Mouse (Mus musculus) MEL (cell line): ENCODE measurements around the gene St6gal1. TPM values are rescaled to one million over a fixed set of nuclear protein-coding genes. Genes with fewer than 3 reads are reported as not detected.

Experiments
- DNase-seq: peaks from one replicate; pipeline ENCODE4 v3.0.0; 2011; ENCODE audit warnings: low read depth, low spot score
- H3K27ac ChIP-seq: 2 replicates; pipeline ENCODE4 v1.5.1; 2012; ENCODE audit warnings: low read depth, mild to moderate bottlenecking, control low read depth, low read length, moderate library complexity; ENCODE audit not compliant: control insufficient read depth
- H3K27me3 ChIP-seq, 2 experiments: fragments of 150-350 bp in 1 of 2; sonication (generic) in 1 of 2; 2 replicates each; pipeline ENCODE4 v1.6.1; 2012; ENCODE audit warnings: low read length in 2 of 2, mild to moderate bottlenecking in 2 of 2, improper control_type of control experiment in 1 of 2, moderate library complexity in 1 of 2; ENCODE audit not compliant: insufficient read depth in 2 of 2, control insufficient read depth in 1 of 2
- H3K36me3 ChIP-seq, 2 experiments: 2 replicates each; pipeline ENCODE4 v1.6.1; 2012 to 2014; ENCODE audit warnings: low read length in 2 of 2, improper control_type of control experiment in 1 of 2, inconsistent platforms in 1 of 2, mild to moderate bottlenecking in 1 of 2; ENCODE audit not compliant: insufficient read depth in 2 of 2, control insufficient read depth in 1 of 2
- H3K4me1 ChIP-seq, 2 experiments: fragments of 150-350 bp in 1 of 2; sonication (generic) in 1 of 2; 2 replicates each; pipeline ENCODE4 v1.6.1; 2012; ENCODE audit warnings: low read length in 2 of 2, improper control_type of control experiment in 1 of 2, mild to moderate bottlenecking in 1 of 2; ENCODE audit not compliant: insufficient read depth in 2 of 2, control insufficient read depth in 1 of 2
- H3K4me3 ChIP-seq, 2 experiments: fragments of 150-350 bp in 1 of 2; sonication (generic) in 1 of 2; 2 replicates each; pipeline ENCODE4 v1.5.1; 2012; ENCODE audit warnings: low read depth in 2 of 2, low read length in 2 of 2, mild to moderate bottlenecking in 2 of 2, moderate library complexity in 2 of 2, control low read depth in 1 of 2, improper control_type of control experiment in 1 of 2; ENCODE audit not compliant: control insufficient read depth in 1 of 2, insufficient read depth in 1 of 2
- H3K79me2 ChIP-seq: 2 replicates; pipeline ENCODE4 v1.6.1; 2012; ENCODE audit warnings: mild to moderate bottlenecking, low read length, moderate library complexity; ENCODE audit not compliant: control insufficient read depth, poor library complexity, insufficient read depth
- H3K9ac ChIP-seq: 2 replicates; pipeline ENCODE4 v1.6.1; 2012; ENCODE audit warnings: low read depth, mild to moderate bottlenecking, control low read depth, low read length, moderate library complexity; ENCODE audit not compliant: control insufficient read depth, poor library complexity, severe bottlenecking
- H3K9me3 ChIP-seq: fragments of 150-350 bp; sonication (generic); replicated peaks from 2 replicates; pipeline ENCODE4 v1.6.1; 2012; ENCODE audit warnings: mild to moderate bottlenecking, low read length, improper control_type of control experiment, moderate library complexity; ENCODE audit not compliant: insufficient read depth
- CTCF ChIP-seq, 3 experiments: IDR thresholded peaks in 2 of 3; conservative IDR thresholded peaks in 1 of 3; 2 replicates each; pipeline ENCODE4 v1.5.1; 2011 to 2012; ENCODE audit warnings: low read length in 3 of 3, low read depth in 2 of 3, mild to moderate bottlenecking in 2 of 3, improper control_type of control experiment in 1 of 3, inconsistent platforms in 1 of 3, mixed read lengths in 1 of 3, moderate library complexity in 1 of 3; ENCODE audit not compliant: control insufficient read depth in 1 of 3, insufficient read depth in 1 of 3, poor library complexity in 1 of 3, severe bottlenecking in 1 of 3
- EP300 ChIP-seq, 2 experiments: IDR thresholded peaks; 2 replicates each; pipeline ENCODE4 v1.6.1; 2011; ENCODE audit warnings: improper control_type of control experiment in 2 of 2, low read length in 2 of 2, low read depth in 1 of 2, mild to moderate bottlenecking in 1 of 2
- ETS1 ChIP-seq: IDR thresholded peaks from 2 replicates; pipeline ENCODE4 v1.6.1; 2012; ENCODE audit warnings: low read depth, mild to moderate bottlenecking, inconsistent platforms, low read length, improper control_type of control experiment, moderate library complexity
- GATA1 ChIP-seq: IDR thresholded peaks from 2 replicates; pipeline ENCODE4 v1.6.1; 2011; ENCODE audit warnings: low read depth, low read length, improper control_type of control experiment
- HCFC1 ChIP-seq: IDR thresholded peaks from 2 replicates; pipeline ENCODE4 v1.6.1; 2012; ENCODE audit warnings: low read depth, mild to moderate bottlenecking, inconsistent platforms, low read length, improper control_type of control experiment, moderate library complexity
- JUND ChIP-seq: IDR thresholded peaks from 2 replicates; pipeline ENCODE4 v1.6.1; 2011; ENCODE audit warnings: low read depth, mild to moderate bottlenecking, improper control_type of control experiment, low read length
- MAFK ChIP-seq: IDR thresholded peaks from 2 replicates; pipeline ENCODE4 v1.6.1; 2011; ENCODE audit warnings: low read depth, mild to moderate bottlenecking, low read length, improper control_type of control experiment, borderline replicate concordance
- MAZ ChIP-seq: IDR thresholded peaks from 2 replicates; pipeline ENCODE4 v1.6.1; 2012; ENCODE audit warnings: low read depth, mild to moderate bottlenecking, inconsistent platforms, low read length, improper control_type of control experiment
- MXI1 ChIP-seq: IDR thresholded peaks from 2 replicates; pipeline ENCODE4 v1.6.1; 2011; ENCODE audit warnings: mild to moderate bottlenecking, low read depth, low read length, improper control_type of control experiment
- MYC ChIP-seq: IDR thresholded peaks from 2 replicates; pipeline ENCODE4 v1.6.1; 2011; ENCODE audit warnings: low read depth, mild to moderate bottlenecking, low read length, improper control_type of control experiment, moderate library complexity
- NELFE ChIP-seq: IDR thresholded peaks from 2 replicates; pipeline ENCODE4 v1.6.1; 2011; ENCODE audit warnings: low read depth, low read length, improper control_type of control experiment
- NRF1 ChIP-seq: IDR thresholded peaks from 2 replicates; pipeline ENCODE4 v1.6.1; 2014; ENCODE audit warnings: low read depth, mild to moderate bottlenecking, inconsistent platforms, low read length, improper control_type of control experiment, moderate library complexity; ENCODE audit not compliant: poor library complexity, insufficient read depth, severe bottlenecking
- RAD21 ChIP-seq: IDR thresholded peaks from 2 replicates; pipeline ENCODE4 v1.6.1; 2011; ENCODE audit warnings: mild to moderate bottlenecking, low read depth, low read length, improper control_type of control experiment
- SIN3A ChIP-seq: IDR thresholded peaks from 2 replicates; pipeline ENCODE4 v1.6.1; 2012; ENCODE audit warnings: low read length, improper control_type of control experiment, inconsistent platforms
- SMC3 ChIP-seq: IDR thresholded peaks from 2 replicates; pipeline ENCODE4 v1.6.1; 2011; ENCODE audit warnings: low read depth, low read length, improper control_type of control experiment
- TAL1 ChIP-seq: IDR thresholded peaks from 2 replicates; pipeline ENCODE4 v1.6.1; 2012; ENCODE audit warnings: mild to moderate bottlenecking, inconsistent platforms, low read length, moderate library complexity, mixed read lengths
- TCF12 ChIP-seq: IDR thresholded peaks from 2 replicates; pipeline ENCODE4 v1.6.1; 2014; ENCODE audit warnings: low read depth, mild to moderate bottlenecking, inconsistent platforms, low read length, improper control_type of control experiment, moderate library complexity
- UBTF ChIP-seq: IDR thresholded peaks from 2 replicates; pipeline ENCODE4 v1.6.1; 2012; ENCODE audit warnings: low read depth, mild to moderate bottlenecking, inconsistent platforms, low read length, improper control_type of control experiment, moderate library complexity, borderline replicate concordance; ENCODE audit not compliant: insufficient read depth
- USF1 ChIP-seq: IDR thresholded peaks from 2 replicates; pipeline ENCODE4 v1.6.1; 2014; ENCODE audit warnings: low read depth, mild to moderate bottlenecking, inconsistent platforms, low read length, improper control_type of control experiment, moderate library complexity
- USF2 ChIP-seq, 2 experiments: IDR thresholded peaks; 2 replicates each; pipeline ENCODE4 v1.6.1; 2011 to 2012; ENCODE audit warnings: improper control_type of control experiment in 2 of 2, low read length in 2 of 2, borderline replicate concordance in 1 of 2, inconsistent platforms in 1 of 2, low read depth in 1 of 2, mild to moderate bottlenecking in 1 of 2; ENCODE audit not compliant: insufficient read depth in 1 of 2
- ZKSCAN1 ChIP-seq: IDR thresholded peaks from 2 replicates; pipeline ENCODE4 v1.6.1; 2012; ENCODE audit warnings: low read depth, mild to moderate bottlenecking, inconsistent platforms, low read length, improper control_type of control experiment, moderate library complexity
- ZNF384 ChIP-seq: IDR thresholded peaks from 2 replicates; pipeline ENCODE4 v1.6.1; 2012; ENCODE audit warnings: low read depth, mild to moderate bottlenecking, inconsistent platforms, low read length, improper control_type of control experiment
- polyA plus RNA-seq, 2 experiments: library from polyadenylated mRNA; stranded (reverse) in 1 of 2; unstranded in 1 of 2; fragments of >175 nt in 1 of 2; fragments of >200 nt in 1 of 2; gene quantifications; 2 replicates each; pipeline versions ENCODE4 v1.2.1 to v1.2.4; 2012; ENCODE audit warnings: low replicate concordance in 2 of 2, low read depth in 1 of 2; ENCODE audit not compliant: insufficient read length in 2 of 2, insufficient read depth in 1 of 2, missing spikeins in 1 of 2
- total RNA-seq: library from RNA; depleted of rRNA; stranded (reverse); fragments of 300-350 nt; gene quantifications from 2 replicates; pipeline ENCODE4 v1.2.3, GENCODE M21; 2012

Gene St6gal1
- total and polyA plus RNA-seq, 3 experiments, result not detected

DNA sequence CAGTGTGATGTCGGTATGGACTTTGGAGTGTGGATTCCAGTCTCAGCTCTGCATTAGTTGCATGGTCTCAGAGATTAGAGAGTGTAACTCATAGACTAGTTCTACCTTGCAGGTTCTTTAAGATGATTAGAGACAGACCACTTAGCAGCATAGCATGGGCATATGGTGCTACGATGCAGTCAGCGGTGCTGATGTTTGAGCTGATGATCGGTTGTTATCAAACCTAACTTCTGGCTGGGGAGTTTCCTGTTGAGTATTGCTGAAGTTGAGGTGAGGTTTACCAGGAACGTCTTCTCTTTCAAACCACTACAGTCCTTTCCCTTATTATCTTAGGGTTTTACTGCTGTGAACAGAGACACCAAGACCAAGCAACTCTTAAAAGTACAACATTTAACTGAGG, 57.7 kb downstream of the St6gal1 start:
- Histone ChIP-seq H3K9me3 (no peaks in the 10 kb centered on the region), H3K27ac (peak overlapping the region; percentile 80), H3K4me3 (no peak overlapping the region), H3K36me3 (peaks cover 0 to 20% of the 10 kb centered on the region in 2 experiments; a peak in 2 of 4 replicates), H3K4me1 (peaks cover 0 to 24% of the 10 kb centered on the region in 2 experiments; a peak in 3 of 4 replicates), H3K79me2 (no peaks in the 10 kb centered on the region), H3K9ac (no peak overlapping the region), H3K27me3 (no peaks in the 10 kb centered on the region)
- peak; percentile 65 for DNase-seq
- no peak for TF ChIP-seq CTCF (IDR thresholded peaks at IDR 0.05 in 2 of 3, conservative IDR thresholded peaks at IDR 0.05 in 1 of 3; ENCODE audit: control insufficient read depth in 1 of 3, insufficient read depth in 1 of 3, low read depth in 2 of 3, low read length in 3 of 3, poor library complexity in 1 of 3, severe bottlenecking in 1 of 3)
- peak; percentile 51; the same call in 1 of the 2 replicates for TF ChIP-seq ZNF384
- TF ChIP-seq HCFC1, result no peak
- no peak for TF ChIP-seq MAZ
- TF ChIP-seq EP300 (IDR thresholded peaks at IDR 0.05; ENCODE audit: low read depth in 1 of 2, low read length in 2 of 2), result peak in 1 of 2 experiments; percentile 72; a peak in 2 of 4 replicates
- peak; percentile 67 for TF ChIP-seq TCF12
- TF ChIP-seq SIN3A, result no peak
- TF ChIP-seq GATA1, result peak; percentile 19; the same call in 1 of the 2 replicates
- TF ChIP-seq ETS1, result no peak
- peak; percentile 76 for TF ChIP-seq TAL1
- TF ChIP-seq RAD21, result no peak

GRCm38 (mm10) chr16:23282941-23283340, 58.4 kb downstream of the St6gal1 start:
- TF ChIP-seq NELFE (no peak), TAL1 (no peak), MAFK (no peak), MYC (no peak), USF1 (no peak), MAZ (no peak), JUND (no peak), MXI1 (no peak), NRF1 (no peak), UBTF (no peak), ZKSCAN1 (no peak), SMC3 (no peak), USF2 (IDR thresholded peaks at IDR 0.05; ENCODE audit: borderline replicate concordance in 1 of 2, insufficient read depth in 1 of 2, low read depth in 1 of 2, low read length in 2 of 2) (no peak)
- Histone ChIP-seq H3K27ac (peak overlapping the region; percentile 80; the same call in 1 of the 2 replicates), H3K36me3 (peaks cover 0 to 20% of the 10 kb centered on the region in 2 experiments; a peak in 2 of 4 replicates), H3K4me1 (peaks cover 0 to 24% of the 10 kb centered on the region in 2 experiments; a peak in 3 of 4 replicates), H3K27me3 (no peaks in the 10 kb centered on the region), H3K4me3 (no peak overlapping the region), H3K9me3 (no peaks in the 10 kb centered on the region), H3K9ac (no peak overlapping the region), H3K79me2 (no peaks in the 10 kb centered on the region)
- DNase-seq, result peak; percentile 12
